Mouse (Mus musculus): ENCODE data around the gene Clec16a. TPM values are rescaled to one million over a fixed set of nuclear protein-coding genes. Genes with fewer than 3 reads are reported as not detected.

The Clec16a gene
- total RNA-seq, 2 experiments from 2014 or later: 24.5 to 25.8 TPM

GRCm38 (mm10) chr16:10788271-10788670 is 243.1 kb downstream of the Clec16a start, which contains the start of gene Tnp2:
Gene Tnp2 (minus strand): TSS chr16:10788660.
- no peak for DNase-seq

GRCm38 (mm10) chr16:10788866-10789265 is 243.7 kb downstream of the Clec16a start:
- no peak for DNase-seq

- DNase-seq: no peak
These were observed 245.6 kb downstream of the Clec16a start, which contains the start of gene Prm3 for GRCm38 (mm10) chr16:10790702-10791101. Gene Prm3 (minus strand): TSS chr16:10790914.

Other genes with a start within 250 kb of the Clec16a start
- gene Emp2, start 231.4 kb upstream of the Clec16a start, total RNA-seq (2021): 10 to 100 TPM; 12.3 to 14.4 TPM
- under 1 TPM; 0.23 to 0.31 TPM for gene Tekt5, start 149.8 kb upstream of the Clec16a start, total RNA-seq (2021)
- 1 to 10 TPM; 7.8 to 8.5 TPM for gene Nubp1, start 133.4 kb upstream of the Clec16a start, total RNA-seq (2021)
- 1 to 10 TPM; 1.2 TPM for gene Tvp23a, start 98.0 kb upstream of the Clec16a start, total RNA-seq (2021)
- gene Ciita, start 65.3 kb upstream of the Clec16a start, total RNA-seq (2021): under 1 TPM; 0.14 to 0.21 TPM
- 10 to 100 TPM; 26.8 to 30.3 TPM for gene Dexi, start 2.3 kb upstream of the Clec16a start, total RNA-seq (2021)
- gene Socs1, start 240.2 kb downstream of the Clec16a start, total RNA-seq (2021): 1 to 10 TPM; 1.1 to 2.2 TPM
- not detected for gene Tnp2, start 243.3 kb downstream of the Clec16a start, total RNA-seq (2021)
- gene Prm3, start 245.6 kb downstream of the Clec16a start, total RNA-seq (2021): not detected

Measured in gastrocnemius, postnatal 10 days (tissue).